Comparison of ENCODE assay signal across 16 mouse cellular contexts in genomic region chr3:52784476-52784875, GRCm38 (mm10).
DNase-seq lines count a peak whose midpoint lies in the region; ATAC-seq and TF ChIP-seq lines count a peak whose summit lies in the region.
"Had no signal": no experiment of that assay in that cellular context is flagged by ENCODE, and none has a peak within 500 bp of the region (broad histone marks: within the 10 kb centered on the region; RNA-seq: fewer than 3 reads in every experiment).

No protein-coding gene starts in this region.

- peak; percentile 57; the same call in 1 of the 2 replicates for ATAC-seq in hindbrain, embryonic 14.5 days (ENCODE audit: low FRiP score)
- ATAC-seq in hindbrain, embryonic 11.5 days (ENCODE audit: low FRiP score) = no peak
- ATAC-seq in forebrain, postnatal 0 days = peak; percentile 95
- no peak for ATAC-seq in midbrain, postnatal 0 days (ENCODE audit: low FRiP score)
- ATAC-seq in intestine, postnatal 0 days = no peak
- ATAC-seq: intestine, embryonic 15.5 days; Patski had no signal

- H3K9me3 ChIP-seq in hindbrain, embryonic 14.5 days (ENCODE audit: control insufficient read depth, low read length) = no peaks in the 10 kb centered on the region
- H3K9me3 ChIP-seq in hindbrain, embryonic 11.5 days (ENCODE audit: control insufficient read depth, low read length) = no peaks in the 10 kb centered on the region
- no peaks in the 10 kb centered on the region for H3K9me3 ChIP-seq in CH12.LX (replicated peaks; ENCODE audit: low read length)
- no peaks in the 10 kb centered on the region for H3K9me3 ChIP-seq in forebrain, postnatal 0 days (ENCODE audit: low read length)
- H3K9me3 ChIP-seq in midbrain, postnatal 0 days (ENCODE audit: low read length) = no peaks in the 10 kb centered on the region
- no peaks in the 10 kb centered on the region for H3K9me3 ChIP-seq in intestine, postnatal 0 days (ENCODE audit: control insufficient read depth)
- H3K9me3 ChIP-seq: heart, embryonic 15.5 days; intestine, embryonic 15.5 days; stomach, embryonic 15.5 days had no signal

- in situ Hi-C loops in CH12.LX (cut with MboI; ENCODE audit: low pct_ligation_motif_present, low pct_unique_long_range_greater_than_20kb, low sequenced_read_pairs) = no loop called here

- no peak for TF ChIP-seq CTCF in CH12.LX (conservative IDR thresholded peaks at IDR 0.05 in 1 of 2, IDR thresholded peaks at IDR 0.05 in 1 of 2; ENCODE audit: low read depth in 2 of 2, low read length in 2 of 2)
- TF ChIP-seq CTCF in forebrain, postnatal 0 days (IDR thresholded peaks at IDR 0.05; ENCODE audit: low read depth) = no peak
- TF ChIP-seq CTCF in midbrain, postnatal 0 days (IDR thresholded peaks at IDR 0.05) = no peak
- no peak for TF ChIP-seq CTCF in intestine, postnatal 0 days (IDR thresholded peaks at IDR 0.05; ENCODE audit: low read depth)

- H3K27ac ChIP-seq in hindbrain, embryonic 14.5 days = no peak overlapping the region
- H3K27ac ChIP-seq in hindbrain, embryonic 11.5 days (ENCODE audit: low read depth, low read length) = no peak overlapping the region
- no peak overlapping the region for H3K27ac ChIP-seq in CH12.LX (ENCODE audit: insufficient read depth, low read depth)
- no peak overlapping the region for H3K27ac ChIP-seq in forebrain, postnatal 0 days (ENCODE audit: low read depth, low read length)
- no peak overlapping the region for H3K27ac ChIP-seq in midbrain, postnatal 0 days (ENCODE audit: low read depth, low read length)
- no peak overlapping the region for H3K27ac ChIP-seq in intestine, postnatal 0 days (ENCODE audit: low read depth, low read length)
- H3K27ac ChIP-seq: heart, embryonic 15.5 days; intestine, embryonic 15.5 days; macrophage; stomach, embryonic 15.5 days had no signal

- DNase-seq in hindbrain, embryonic 14.5 days (ENCODE audit: low spot score) = no peak
- no peak for DNase-seq in hindbrain, embryonic 11.5 days (ENCODE audit: low spot score)
- DNase-seq in CH12.LX (ENCODE audit: extremely low read depth) = peak; percentile 11
- DNase-seq in forebrain, postnatal 0 days = peak; percentile 66
- DNase-seq in midbrain, postnatal 0 days (ENCODE audit: low spot score) = peak; percentile 65
- DNase-seq in adrenal gland, postnatal 14 days = no peak
- no peak for DNase-seq in spleen, postnatal 4 days (ENCODE audit: low spot score in 2 of 2)
- DNase-seq: adrenal gland, adult 8-10 months; cerebellum, postnatal 14 days; kidney, postnatal 14 days had no signal

- no peak overlapping the region for H3K4me3 ChIP-seq in hindbrain, embryonic 14.5 days (replicated peaks; ENCODE audit: low read length)
- no peak overlapping the region for H3K4me3 ChIP-seq in hindbrain, embryonic 11.5 days (ENCODE audit: low read depth, low read length)
- H3K4me3 ChIP-seq in CH12.LX (replicated peaks in 1 of 3; ENCODE audit: low read depth in 2 of 3, low read length in 2 of 3, poor library complexity in 1 of 3) = no peak overlapping the region
- no peak overlapping the region for H3K4me3 ChIP-seq in forebrain, postnatal 0 days (ENCODE audit: low read depth, low read length)
- no peak overlapping the region for H3K4me3 ChIP-seq in midbrain, postnatal 0 days (ENCODE audit: low read depth, low read length)
- H3K4me3 ChIP-seq in intestine, postnatal 0 days (ENCODE audit: low read depth, low read length) = no peak overlapping the region
- H3K4me3 ChIP-seq: heart, embryonic 15.5 days; intestine, embryonic 15.5 days; stomach, embryonic 15.5 days had no signal

- H3K9ac ChIP-seq in hindbrain, embryonic 14.5 days = no peak overlapping the region; the same call in 1 of the 2 replicates
- H3K9ac ChIP-seq in hindbrain, embryonic 11.5 days (ENCODE audit: low read depth, low read length) = no peak overlapping the region
- H3K9ac ChIP-seq in CH12.LX (ENCODE audit: insufficient read depth, low read depth) = no peak overlapping the region
- H3K9ac ChIP-seq in forebrain, postnatal 0 days = no peak overlapping the region
- H3K9ac ChIP-seq in midbrain, postnatal 0 days (replicated peaks; ENCODE audit: low read length, poor library complexity, severe bottlenecking) = no peak overlapping the region
- H3K9ac ChIP-seq in intestine, postnatal 0 days (ENCODE audit: low read depth, low read length) = no peak overlapping the region
- H3K9ac ChIP-seq: heart, embryonic 15.5 days; intestine, embryonic 15.5 days; stomach, embryonic 15.5 days had no signal

- no peak for TF ChIP-seq EP300 in CH12.LX (IDR thresholded peaks at IDR 0.05; ENCODE audit: low read length)

- H3K4me2 ChIP-seq in hindbrain, embryonic 14.5 days (replicated peaks) = no peak overlapping the region
- H3K4me2 ChIP-seq in hindbrain, embryonic 11.5 days (replicated peaks; ENCODE audit: low read depth, low read length) = no peak overlapping the region
- no peak overlapping the region for H3K4me2 ChIP-seq in CH12.LX (ENCODE audit: insufficient read depth, low read depth, poor library complexity, severe bottlenecking)
- H3K4me2 ChIP-seq in forebrain, postnatal 0 days (ENCODE audit: low read depth) = no peak overlapping the region
- H3K4me2 ChIP-seq in midbrain, postnatal 0 days (ENCODE audit: low read depth, low read length, poor library complexity, severe bottlenecking) = no peak overlapping the region
- no peak overlapping the region for H3K4me2 ChIP-seq in intestine, postnatal 0 days (replicated peaks; ENCODE audit: low read depth)
- H3K4me2 ChIP-seq: heart, embryonic 15.5 days; intestine, embryonic 15.5 days; stomach, embryonic 15.5 days had no signal

- no peaks in the 10 kb centered on the region for H3K4me1 ChIP-seq in hindbrain, embryonic 14.5 days (replicated peaks; ENCODE audit: control insufficient read depth, insufficient read depth, low read length)
- H3K4me1 ChIP-seq in hindbrain, embryonic 11.5 days (replicated peaks; ENCODE audit: control insufficient read depth, insufficient read depth, low read length) = no peaks in the 10 kb centered on the region
- H3K4me1 ChIP-seq in CH12.LX (ENCODE audit: control insufficient read depth in 1 of 2, insufficient read depth in 2 of 2) = peaks cover 0 to 22% of the 10 kb centered on the region in 2 experiments; a peak in 2 of 4 replicates
- no peaks in the 10 kb centered on the region for H3K4me1 ChIP-seq in forebrain, postnatal 0 days (ENCODE audit: insufficient read depth)
- no peaks in the 10 kb centered on the region for H3K4me1 ChIP-seq in midbrain, postnatal 0 days (ENCODE audit: insufficient read depth, low read length)
- no peaks in the 10 kb centered on the region for H3K4me1 ChIP-seq in intestine, postnatal 0 days (replicated peaks; ENCODE audit: control insufficient read depth, insufficient read depth, low read length)
- H3K4me1 ChIP-seq: heart, embryonic 15.5 days; intestine, embryonic 15.5 days; stomach, embryonic 15.5 days had no signal

- no peak for TF ChIP-seq RAD21 in CH12.LX (IDR thresholded peaks at IDR 0.05; ENCODE audit: low read depth, low read length)

- 53% methylated on average over 7 of the region's 7 CpGs for WGBS in hindbrain, embryonic 14.5 days
- 80% methylated on average over 7 of the region's 7 CpGs for WGBS in hindbrain, embryonic 11.5 days
- WGBS in forebrain, postnatal 0 days = 20% methylated on average over 7 of the region's 7 CpGs
- WGBS in midbrain, postnatal 0 days = 47% methylated on average over 7 of the region's 7 CpGs
- WGBS in intestine, postnatal 0 days = 59% methylated on average over 7 of the region's 7 CpGs

- no peak for TF ChIP-seq POLR2A in CH12.LX (IDR thresholded peaks at IDR 0.05; ENCODE audit: low read depth, low read length)

- no peaks in the 10 kb centered on the region for H3K27me3 ChIP-seq in hindbrain, embryonic 14.5 days (ENCODE audit: control insufficient read depth, insufficient read depth, low read length)
- no peaks in the 10 kb centered on the region for H3K27me3 ChIP-seq in hindbrain, embryonic 11.5 days (ENCODE audit: control insufficient read depth, insufficient read depth, low read length)
- no peaks in the 10 kb centered on the region for H3K27me3 ChIP-seq in CH12.LX (replicated peaks)
- H3K27me3 ChIP-seq in forebrain, postnatal 0 days (ENCODE audit: insufficient read depth, low read length) = no peaks in the 10 kb centered on the region
- no peaks in the 10 kb centered on the region for H3K27me3 ChIP-seq in midbrain, postnatal 0 days (ENCODE audit: insufficient read depth, low read length)
- H3K27me3 ChIP-seq in intestine, postnatal 0 days (replicated peaks; ENCODE audit: control insufficient read depth, insufficient read depth, low read length) = no peaks in the 10 kb centered on the region
- H3K27me3 ChIP-seq: heart, embryonic 15.5 days; intestine, embryonic 15.5 days; stomach, embryonic 15.5 days had no signal

- no peaks in the 10 kb centered on the region for H3K36me3 ChIP-seq in hindbrain, embryonic 14.5 days (replicated peaks; ENCODE audit: control insufficient read depth, insufficient read depth)
- no peaks in the 10 kb centered on the region for H3K36me3 ChIP-seq in hindbrain, embryonic 11.5 days (ENCODE audit: control insufficient read depth, insufficient read depth, low read length)
- H3K36me3 ChIP-seq in CH12.LX (replicated peaks in 1 of 2; ENCODE audit: control insufficient read depth in 1 of 2, insufficient read depth in 1 of 2, low read length in 1 of 2) = no peaks in the 10 kb centered on the region
- H3K36me3 ChIP-seq in forebrain, postnatal 0 days (ENCODE audit: insufficient read depth) = no peaks in the 10 kb centered on the region
- H3K36me3 ChIP-seq in midbrain, postnatal 0 days (ENCODE audit: insufficient read depth, low read length) = no peaks in the 10 kb centered on the region
- no peaks in the 10 kb centered on the region for H3K36me3 ChIP-seq in intestine, postnatal 0 days (ENCODE audit: control insufficient read depth, insufficient read depth)
- H3K36me3 ChIP-seq: heart, embryonic 15.5 days; intestine, embryonic 15.5 days; stomach, embryonic 15.5 days had no signal

- no peaks in the 10 kb centered on the region for H3K79me2 ChIP-seq in CH12.LX (replicated peaks; ENCODE audit: control insufficient read depth, extremely low read depth, insufficient read depth, poor library complexity, severe bottlenecking)

- dilution Hi-C loops in CH12.LX (cut with MboI; ENCODE audit: extremely low pct_ligation_motif_present, extremely low pct_unique_long_range_greater_than_20kb, low sequenced_read_pairs) = no loop called here

TF ChIP-seq in CH12.LX, 34 proteins besides CTCF, POLR2A, EP300 and RAD21:
- TF ChIP-seq ZNF384 (IDR thresholded peaks at IDR 0.05; ENCODE audit: low read depth, low read length) (0 out of 2 replicates have a peak, but pooled peaks have one; percentile 8), ZMIZ1 (IDR thresholded peaks at IDR 0.05; ENCODE audit: low read depth, low read length) (no peak), NRF1 (IDR thresholded peaks at IDR 0.05; ENCODE audit: low read depth, low read length) (no peak), MAFK (IDR thresholded peaks at IDR 0.05; ENCODE audit: insufficient replicate concordance, low read length) (no peak)

Comparison
In these comparisons a context has a peak if more than half of its experiments do, and no peak if none do; other contexts are left out.
1. ATAC-seq: peak in hindbrain, embryonic 14.5 days (single experiment) and forebrain, postnatal 0 days (single experiment); none in hindbrain, embryonic 11.5 days (single experiment), midbrain, postnatal 0 days (single experiment) and intestine, postnatal 0 days (single experiment).
2. DNase-seq: peak in CH12.LX (single experiment), forebrain, postnatal 0 days (single experiment) and midbrain, postnatal 0 days (single experiment); none in hindbrain, embryonic 14.5 days (single experiment), hindbrain, embryonic 11.5 days (single experiment), adrenal gland, postnatal 14 days (single experiment) and spleen, postnatal 4 days (0 of 2).